Mouse (Mus musculus): ENCODE measurements around the gene Ankra2. TPM values are rescaled to one million over a fixed set of nuclear protein-coding genes. Genes with fewer than 3 reads are reported as not detected.
A peak's percentile ranks its signal among the peaks of the same experiment; 100 is the strongest.

Gene Ankra2
- polyA plus RNA-seq, 1 experiment from 2014 or later, result 22.2 TPM

DNA sequence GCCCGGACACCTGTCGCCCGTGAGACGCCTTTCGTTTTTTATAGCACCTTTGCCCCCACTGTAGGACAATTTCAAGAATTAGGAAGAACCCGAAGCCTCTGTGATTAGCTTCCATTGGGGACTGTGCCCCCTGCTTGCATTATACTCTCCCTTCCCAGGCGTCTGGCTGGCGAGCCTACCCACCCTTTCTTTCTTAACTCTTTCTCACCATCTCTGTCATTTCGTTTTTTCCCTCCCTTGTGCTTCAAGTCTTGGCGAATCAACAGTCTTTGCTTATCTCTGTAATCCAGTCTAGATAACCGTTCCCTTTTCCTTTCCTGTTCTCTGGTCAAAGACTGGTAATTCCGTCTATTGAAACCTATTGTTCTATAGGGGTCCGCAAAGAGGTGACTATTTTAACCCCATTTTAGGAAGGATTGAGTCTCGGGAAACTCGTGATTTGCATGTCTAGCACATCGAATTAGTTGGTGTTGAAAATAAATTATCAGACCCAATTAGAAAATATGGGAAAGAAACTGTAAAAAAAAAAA is 649 bp downstream of the Ankra2 start:
- no peaks in the 10 kb centered on the region for H3K36me3 ChIP-seq
- no peaks in the 10 kb centered on the region for H3K9me3 ChIP-seq
- H3K4me1 ChIP-seq (replicated peaks), result peaks cover 10% of the 10 kb centered on the region
- no peaks in the 10 kb centered on the region for H3K27me3 ChIP-seq (replicated peaks)
- H3K4me3 ChIP-seq (replicated peaks), result peak overlapping the region; percentile 84
- peak; percentile 27; the same call in 1 of the 2 replicates for ATAC-seq
- H3K4me2 ChIP-seq (replicated peaks), result peak overlapping the region; percentile 63
- 1% methylated on average over 16 of the region's 16 CpGs for WGBS
- H3K9ac ChIP-seq, result peak overlapping the region; percentile 76
- H3K27ac ChIP-seq, result peak overlapping the region; percentile 95

DNA sequence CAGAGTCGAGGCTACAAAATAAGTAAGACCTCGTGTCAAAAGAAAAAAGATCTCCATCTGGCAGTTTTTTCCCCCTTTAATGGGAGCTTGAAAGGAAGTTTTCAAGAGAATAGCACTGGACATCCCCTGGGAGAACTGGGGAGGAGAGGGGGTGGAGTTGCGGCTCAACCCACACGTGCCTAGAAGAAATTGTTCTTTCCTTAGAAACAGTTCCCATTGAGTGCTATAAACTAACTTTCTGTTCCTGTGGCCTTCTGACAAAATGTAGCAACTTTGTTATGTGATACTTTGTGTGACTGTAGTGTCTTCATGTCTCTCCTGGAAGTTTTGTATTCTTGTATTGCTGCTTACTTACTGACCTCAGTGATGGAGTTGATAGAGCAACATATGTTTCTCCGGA is 1.2 kb downstream of the Ankra2 start:
- H3K9ac ChIP-seq, result peak overlapping the region; percentile 76
- H3K27me3 ChIP-seq (replicated peaks), result no peaks in the 10 kb centered on the region
- no peak overlapping the region for H3K27ac ChIP-seq
- H3K4me2 ChIP-seq (replicated peaks), result peak overlapping the region; percentile 63
- peak overlapping the region; percentile 84 for H3K4me3 ChIP-seq (replicated peaks)
- H3K9me3 ChIP-seq, result no peaks in the 10 kb centered on the region
- WGBS, result 28% methylated on average over 5 of the region's 5 CpGs
- H3K36me3 ChIP-seq, result no peaks in the 10 kb centered on the region
- no peak for ATAC-seq
- H3K4me1 ChIP-seq (replicated peaks), result peaks cover 10% of the 10 kb centered on the region

DNA sequence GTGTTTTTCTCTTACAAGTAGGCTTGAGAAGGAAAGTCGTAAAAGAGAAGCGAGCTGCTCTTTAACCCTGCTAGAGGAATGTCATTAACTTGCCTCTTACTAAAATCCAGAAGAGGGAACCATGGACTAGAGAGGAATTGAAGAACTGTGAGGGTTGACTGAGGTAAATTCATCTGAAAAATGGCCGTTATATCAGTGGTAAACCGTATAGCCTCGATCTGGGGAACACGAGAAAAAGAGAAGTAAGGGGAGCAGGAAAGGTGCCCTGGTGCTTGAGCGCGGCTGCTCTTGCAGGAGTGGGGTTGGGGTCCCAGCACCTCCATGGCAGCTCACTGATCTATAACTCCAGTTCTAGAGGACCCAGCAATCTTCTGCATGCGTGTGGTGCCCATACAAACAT is 11.1 kb downstream of the Ankra2 start:
- WGBS, result 93% methylated on average over 9 of the region's 9 CpGs
- H3K27me3 ChIP-seq (replicated peaks), result no peaks in the 10 kb centered on the region
- no peak overlapping the region for H3K27ac ChIP-seq
- no peak overlapping the region for H3K9ac ChIP-seq
- H3K9me3 ChIP-seq, result no peaks in the 10 kb centered on the region
- H3K4me3 ChIP-seq (replicated peaks), result no peak overlapping the region
- H3K36me3 ChIP-seq, result peaks cover 18% of the 10 kb centered on the region
- no peak overlapping the region for H3K4me2 ChIP-seq (replicated peaks)
- H3K4me1 ChIP-seq (replicated peaks), result no peaks in the 10 kb centered on the region
- ATAC-seq, result no peak

DNA sequence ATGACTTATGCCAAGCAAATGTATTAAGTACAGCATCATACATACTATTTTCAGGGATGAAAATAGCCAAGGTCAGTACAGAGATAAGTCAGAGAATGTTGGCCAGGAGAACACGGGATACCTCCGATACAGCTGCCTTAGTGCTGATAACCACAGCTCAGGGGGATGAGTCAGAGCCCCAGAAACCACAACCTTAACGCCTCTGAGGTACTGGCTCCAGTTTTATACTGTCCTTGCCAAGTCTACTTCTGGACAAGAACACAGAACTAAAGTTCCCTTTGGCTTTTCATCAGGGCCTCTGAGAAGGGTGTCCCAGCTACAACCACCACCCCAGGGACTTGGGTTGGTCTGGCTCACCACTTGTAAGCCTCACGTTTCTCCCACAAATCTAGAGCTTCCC is 12.8 kb downstream of the Ankra2 start:
- no peak for ATAC-seq
- H3K27ac ChIP-seq, result no peak overlapping the region
- 81% methylated on average over 4 of the region's 4 CpGs for WGBS

DNA sequence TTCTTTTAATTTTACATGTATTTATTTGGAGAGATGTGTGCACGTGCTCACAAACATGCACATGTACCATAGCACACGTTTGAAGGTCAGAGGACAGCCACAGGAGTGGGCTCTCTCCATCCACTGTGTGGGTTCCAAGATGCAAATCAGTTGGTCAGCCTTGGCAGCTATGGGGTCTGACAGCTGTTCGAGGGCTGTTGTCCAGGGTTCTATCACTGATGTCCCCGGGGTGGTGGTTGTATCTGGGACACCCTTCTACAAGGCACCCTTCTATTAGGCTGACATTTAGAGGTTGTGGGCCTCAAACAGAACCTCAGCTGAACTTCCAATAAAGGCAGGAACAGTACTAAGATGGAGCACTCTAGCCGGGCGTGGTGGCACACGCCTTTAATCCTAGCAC is 13.4 kb downstream of the Ankra2 start:
- no peak for ATAC-seq
- WGBS, result 89% methylated on average over 7 of the region's 7 CpGs
- Histone ChIP-seq H3K9me3 (no peaks in the 10 kb centered on the region), H3K27ac (no peak overlapping the region), H3K9ac (no peak overlapping the region), H3K4me1 (replicated peaks) (no peaks in the 10 kb centered on the region), H3K4me3 (replicated peaks) (no peak overlapping the region), H3K36me3 (peaks cover 15% of the 10 kb centered on the region), H3K4me2 (replicated peaks) (no peak overlapping the region), H3K27me3 (replicated peaks) (no peaks in the 10 kb centered on the region)

More for the DNA sequence above, 12.8 kb downstream of the Ankra2 start:
- H3K36me3 ChIP-seq, result peaks cover 18% of the 10 kb centered on the region
- no peaks in the 10 kb centered on the region for H3K4me1 ChIP-seq (replicated peaks)
- H3K9ac ChIP-seq, result no peak overlapping the region
- no peak overlapping the region for H3K4me2 ChIP-seq (replicated peaks)
- H3K4me3 ChIP-seq (replicated peaks), result no peak overlapping the region
- H3K27me3 ChIP-seq (replicated peaks), result no peaks in the 10 kb centered on the region
- H3K9me3 ChIP-seq, result no peaks in the 10 kb centered on the region

DNA sequence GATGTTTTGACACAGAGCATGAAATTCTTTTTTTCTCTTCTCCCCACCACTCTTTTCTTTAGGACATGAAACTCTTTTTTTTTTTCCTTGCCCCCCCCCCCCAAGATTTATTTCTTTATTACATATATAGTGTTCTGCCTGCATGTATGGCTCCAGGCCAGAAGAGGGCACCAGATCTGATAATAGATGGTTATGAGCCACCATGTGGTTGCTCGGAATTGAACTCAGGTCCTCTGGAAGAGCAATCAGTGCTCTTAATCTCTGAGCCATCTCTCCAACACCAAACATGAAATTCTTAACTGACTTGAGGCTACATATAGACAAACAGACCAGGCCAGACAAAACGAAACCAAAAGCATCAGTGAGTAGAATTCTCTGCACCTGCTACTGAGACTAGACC is 14.6 kb downstream of the Ankra2 start:
- Histone ChIP-seq H3K4me2 (replicated peaks) (no peak overlapping the region), H3K4me1 (replicated peaks) (no peaks in the 10 kb centered on the region), H3K9me3 (no peaks in the 10 kb centered on the region), H3K4me3 (replicated peaks) (no peak overlapping the region), H3K36me3 (peaks cover 4% of the 10 kb centered on the region; the same call in 1 of the 2 replicates), H3K9ac (no peak overlapping the region), H3K27ac (no peak overlapping the region), H3K27me3 (replicated peaks) (no peaks in the 10 kb centered on the region)
- ATAC-seq, result no peak
- 90% methylated on average over 2 of the region's 2 CpGs for WGBS

DNA sequence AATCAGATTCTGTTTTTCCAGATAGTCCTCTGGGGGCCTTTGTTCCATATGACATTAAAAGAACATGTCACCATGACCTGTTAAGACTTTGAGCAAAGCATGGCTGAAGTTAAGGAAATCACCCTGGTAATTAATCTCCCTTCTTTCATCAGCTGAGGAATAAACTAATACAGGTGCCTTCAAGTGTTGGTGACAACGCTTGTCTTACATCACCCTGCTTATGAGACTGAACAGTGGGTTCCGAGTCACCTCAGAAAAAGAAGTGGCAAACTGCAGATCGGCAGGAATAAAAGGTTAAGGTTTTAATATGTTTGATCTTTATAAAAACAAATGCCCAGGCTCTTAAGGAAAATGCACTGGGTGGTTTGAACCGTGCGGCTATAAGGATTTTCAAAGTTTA is 16.8 kb downstream of the Ankra2 start, which contains the start of gene Gm21976:
TSS of gene Gm21976 (plus strand) at position 202 of the 400 bp plus-strand sequence.
- no peak for ATAC-seq
- WGBS, result 83% methylated on average over 5 of the region's 5 CpGs
- no peaks in the 10 kb centered on the region for H3K36me3 ChIP-seq

DNA sequence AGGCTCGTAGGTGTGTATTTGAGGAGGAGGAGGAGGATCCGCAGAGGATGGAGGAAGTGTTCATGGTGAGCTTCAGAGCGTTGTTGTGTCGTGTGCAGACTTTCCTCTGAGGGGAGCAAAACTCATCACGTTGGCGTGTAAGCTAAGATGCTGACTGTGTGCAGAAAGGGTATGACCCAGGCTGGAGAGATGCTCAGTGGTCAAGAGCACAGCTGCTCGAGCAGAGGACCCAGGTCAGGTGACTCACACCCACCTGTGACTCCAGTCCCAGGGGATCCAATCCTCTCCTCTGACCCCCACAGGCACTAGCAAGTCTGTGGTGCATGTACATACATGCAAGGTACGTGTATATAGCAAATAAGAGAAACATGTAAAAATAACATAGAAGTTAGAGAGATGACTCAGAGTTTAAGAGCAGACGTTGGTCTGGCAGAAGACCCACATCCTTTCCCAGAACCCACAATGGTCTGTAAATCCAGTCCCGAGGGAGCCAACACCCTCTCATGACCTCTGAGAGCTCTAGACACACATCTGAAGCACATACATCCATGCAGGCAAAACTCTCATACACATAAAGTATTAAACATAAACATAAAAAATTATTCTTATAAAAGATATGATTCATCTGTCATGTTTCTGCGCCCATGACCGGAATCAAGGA is 18.2 kb downstream of the Ankra2 start:
- Histone ChIP-seq H3K9ac (no peak overlapping the region), H3K36me3 (no peaks in the 10 kb centered on the region), H3K4me2 (replicated peaks) (no peak overlapping the region), H3K4me1 (replicated peaks) (no peaks in the 10 kb centered on the region), H3K4me3 (replicated peaks) (no peak overlapping the region), H3K27me3 (replicated peaks) (no peaks in the 10 kb centered on the region), H3K9me3 (no peaks in the 10 kb centered on the region), H3K27ac (no peak overlapping the region)
- WGBS, result 77% methylated on average over 12 of the region's 12 CpGs
- ATAC-seq, result no peak

More for the DNA sequence above, 16.8 kb downstream of the Ankra2 start, which contains the start of gene Gm21976:
- Histone ChIP-seq H3K9ac (no peak within 1 kb of the TSS), H3K9me3 (no peaks in the 10 kb centered on the region), H3K27ac (no peak within 1 kb of the TSS), H3K4me1 (replicated peaks) (no peaks in the 10 kb centered on the region), H3K27me3 (replicated peaks) (no peaks in the 10 kb centered on the region), H3K4me2 (replicated peaks) (no peak within 1 kb of the TSS), H3K4me3 (replicated peaks) (no peak within 1 kb of the TSS)

DNA sequence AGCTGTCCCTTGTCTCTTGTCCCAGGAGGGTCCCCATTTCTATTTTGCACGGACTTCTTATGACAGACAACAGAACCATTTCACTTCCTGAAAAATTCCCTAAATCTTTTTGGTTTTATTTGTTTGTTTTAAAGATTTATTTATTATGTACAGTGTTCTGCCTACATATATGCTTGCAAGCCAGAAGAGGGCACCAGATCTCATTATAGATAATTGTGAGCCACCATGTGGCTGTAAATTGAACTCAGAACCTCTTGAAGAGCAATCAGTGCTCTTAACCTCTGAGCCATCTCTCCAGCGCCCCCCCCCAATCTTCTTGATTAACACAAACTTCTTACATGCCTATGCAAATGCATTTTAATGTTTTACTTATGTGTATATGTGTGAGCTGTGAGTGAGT is 27.8 kb downstream of the Ankra2 start:
- Histone ChIP-seq H3K9me3 (no peaks in the 10 kb centered on the region), H3K27ac (no peak overlapping the region), H3K27me3 (replicated peaks) (no peaks in the 10 kb centered on the region), H3K9ac (no peak overlapping the region), H3K4me2 (replicated peaks) (no peak overlapping the region), H3K4me3 (replicated peaks) (no peak overlapping the region), H3K36me3 (no peaks in the 10 kb centered on the region), H3K4me1 (replicated peaks) (no peaks in the 10 kb centered on the region)
- no peak for ATAC-seq
- 46% methylated on average over 2 of the region's 2 CpGs for WGBS

DNA sequence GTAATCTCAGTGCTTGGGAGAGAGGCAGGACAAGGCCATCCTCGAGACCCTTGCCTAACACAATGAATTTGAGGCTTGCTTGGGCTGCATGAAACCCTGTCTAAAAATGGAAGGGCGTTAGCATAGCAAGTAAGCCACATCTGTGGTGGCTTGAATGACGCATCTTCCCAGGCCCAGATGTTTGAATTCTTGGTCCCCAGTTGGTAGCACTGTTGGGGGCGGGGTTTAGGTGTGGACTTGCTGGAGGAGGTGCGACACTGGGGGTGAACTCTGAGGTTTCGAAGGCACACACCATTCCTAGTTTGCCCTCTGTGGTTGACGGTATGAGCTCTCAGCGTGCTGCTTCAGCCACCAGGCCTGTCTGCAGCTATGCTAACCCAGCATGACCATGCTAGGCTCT is 28.8 kb downstream of the Ankra2 start:
- 85% methylated on average over 8 of the region's 8 CpGs for WGBS
- Histone ChIP-seq H3K4me3 (replicated peaks) (no peak overlapping the region), H3K9ac (no peak overlapping the region), H3K27me3 (replicated peaks) (no peaks in the 10 kb centered on the region), H3K9me3 (no peaks in the 10 kb centered on the region), H3K4me1 (replicated peaks) (no peaks in the 10 kb centered on the region), H3K27ac (no peak overlapping the region), H3K4me2 (replicated peaks) (no peak overlapping the region), H3K36me3 (no peaks in the 10 kb centered on the region)
- ATAC-seq, result no peak

DNA sequence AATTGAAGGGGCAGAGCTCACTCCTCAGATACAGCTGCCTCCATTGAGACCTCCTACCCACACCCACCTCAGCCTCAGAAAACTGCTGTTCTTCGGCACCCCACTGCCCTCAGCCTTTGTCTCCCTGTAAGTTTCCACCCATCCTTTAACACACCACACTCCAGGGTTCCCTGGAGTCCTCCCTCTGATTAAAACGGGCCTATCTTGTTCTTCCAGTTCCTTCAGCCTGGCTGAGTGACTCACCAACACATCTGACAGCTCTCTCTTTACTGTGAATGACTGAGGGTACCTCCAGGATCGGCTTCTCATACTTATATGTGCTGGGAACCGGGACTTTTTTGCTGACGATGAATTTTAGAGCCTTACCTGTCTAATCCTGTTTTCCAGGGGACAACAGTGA is 33.2 kb downstream of the Ankra2 start:
- H3K4me3 ChIP-seq (replicated peaks), result no peak overlapping the region
- 45% methylated on average over 5 of the region's 5 CpGs for whole genome bisulfite sequencing
- H3K27ac ChIP-seq, result no peak overlapping the region

DNA sequence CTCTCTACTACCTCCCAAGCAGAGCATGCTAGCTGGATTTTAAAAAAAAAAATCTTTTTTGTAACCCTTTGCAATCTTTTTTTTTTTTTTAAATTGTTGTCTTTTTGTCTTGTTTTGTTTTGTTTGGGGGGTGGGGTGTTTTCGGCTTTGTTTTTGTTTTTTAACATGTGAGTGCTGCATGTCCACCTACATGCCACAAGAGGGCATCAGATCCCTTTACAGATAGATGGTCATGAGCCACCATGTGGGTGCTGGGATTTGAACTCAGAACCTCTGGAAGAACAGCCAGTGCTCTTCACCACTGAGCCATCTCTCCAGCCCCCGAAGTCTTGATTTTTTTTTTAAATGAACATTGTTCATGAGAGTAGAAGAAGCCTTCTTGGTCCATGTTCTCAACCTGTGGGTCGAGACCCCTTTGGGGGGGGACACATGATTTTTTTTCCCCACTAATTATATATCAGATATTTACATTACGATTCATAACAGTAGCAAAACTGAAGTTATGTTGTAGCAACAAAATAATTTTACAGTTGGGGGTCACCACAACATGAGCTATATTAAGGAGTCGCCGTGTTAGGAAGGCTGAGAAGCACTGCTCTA is 35.1 kb downstream of the Ankra2 start:
- 84% methylated on average over 6 of the region's 6 CpGs for WGBS
- Histone ChIP-seq H3K4me3 (replicated peaks) (no peak overlapping the region), H3K27me3 (replicated peaks) (no peaks in the 10 kb centered on the region), H3K4me1 (replicated peaks) (no peaks in the 10 kb centered on the region; the same call in 1 of the 2 replicates), H3K27ac (no peak overlapping the region), H3K9me3 (no peaks in the 10 kb centered on the region), H3K36me3 (no peaks in the 10 kb centered on the region), H3K4me2 (replicated peaks) (no peak overlapping the region), H3K9ac (no peak overlapping the region)
- ATAC-seq, result no peak

More for the DNA sequence above, 33.2 kb downstream of the Ankra2 start:
- Histone ChIP-seq H3K4me1 (replicated peaks) (no peaks in the 10 kb centered on the region; the same call in 1 of the 2 replicates), H3K4me2 (replicated peaks) (no peak overlapping the region), H3K27me3 (replicated peaks) (no peaks in the 10 kb centered on the region), H3K9me3 (no peaks in the 10 kb centered on the region), H3K9ac (no peak overlapping the region), H3K36me3 (no peaks in the 10 kb centered on the region)
- peak; percentile 79 for ATAC-seq

All from intestine, embryonic 15.5 days (tissue).